Mouse (Mus musculus) lung, postnatal 0 days (tissue): ENCODE measurements around the gene Gm28048. TPM values are rescaled to one million over a fixed set of nuclear protein-coding genes. Genes with fewer than 3 reads are reported as not detected.

Source experiments
- ATAC-seq: fragments of 200-750 bp; cut with Nextera tagmentation; 2 replicates; pipeline ENCODE4 v1.8.0; 2017; ENCODE audit warnings: moderate library complexity
- DNase-seq: peaks from one replicate; pipeline ENCODE4 v3.0.0-alpha.2; 2016; ENCODE audit warnings: low spot score
- H3K27ac ChIP-seq: fragments of 300-500 bp; sonication (generic); 2 replicates; pipeline ENCODE4 v1.5.1; 2014; ENCODE audit warnings: antibody characterized with exemption, mild to moderate bottlenecking, low read length, mixed read lengths
- H3K27me3 ChIP-seq: fragments of 300-500 bp; sonication (generic); replicated peaks from 2 replicates; pipeline ENCODE4 v1.6.1; 2014; ENCODE audit warnings: low read length, mixed read lengths; ENCODE audit not compliant: insufficient read depth
- H3K36me3 ChIP-seq: fragments of 300-500 bp; sonication (generic); 2 replicates; pipeline ENCODE4 v1.6.1; 2014; ENCODE audit warnings: low read length, mixed read lengths; ENCODE audit not compliant: insufficient read depth
- H3K4me1 ChIP-seq: fragments of 300-500 bp; sonication (generic); 2 replicates; pipeline ENCODE4 v1.6.1; 2014; ENCODE audit warnings: antibody characterized with exemption, low read depth, low read length, mixed read lengths; ENCODE audit not compliant: insufficient read depth
- H3K4me2 ChIP-seq: fragments of 300-500 bp; sonication (generic); replicated peaks from 2 replicates; pipeline ENCODE4 v1.6.1; 2014; ENCODE audit warnings: low read depth, mild to moderate bottlenecking, low read length, moderate library complexity, mixed read lengths
- H3K4me3 ChIP-seq: fragments of 300-500 bp; sonication (generic); 2 replicates; pipeline ENCODE4 v1.5.1; 2014; ENCODE audit warnings: low read depth, low read length
- H3K9ac ChIP-seq: fragments of 300-500 bp; sonication (generic); replicated peaks from 2 replicates; pipeline ENCODE4 v1.6.1; 2014; ENCODE audit warnings: low read depth, mild to moderate bottlenecking
- H3K9me3 ChIP-seq: fragments of 300-500 bp; sonication (generic); 2 replicates; pipeline ENCODE4 v1.6.1; 2016; ENCODE audit warnings: low read length, mixed read lengths
- CTCF ChIP-seq: IDR thresholded peaks from 2 replicates; pipeline ENCODE4 v1.5.1; 2016; ENCODE audit warnings: antibody characterized with exemption, mild to moderate bottlenecking
- EP300 ChIP-seq: IDR thresholded peaks from 2 replicates; pipeline ENCODE4 v1.6.1; 2016; ENCODE audit warnings: antibody characterized with exemption, mild to moderate bottlenecking, control low read depth
- WGBS: fragments of 180-500 bp; shearing (Covaris S2); extraction: QIAGEN DNeasy Blood & Tissue Kit; methylation state at CpG from one replicate; pipeline ENCODE4 v1.1.7; 2014; 5-methylcytosine and 5-hydroxymethylcytosine counted together
- polyA plus RNA-seq: library from polyadenylated mRNA; unstranded; fragments of >200 nt; fragmentation: Nextera tagmentation; extraction: Ambion mirVana; gene quantifications from 2 replicates; pipeline ENCODE4 v1.2.1, GENCODE M21; 2015

The Gm28048 gene
- polyA plus RNA-seq, 1 experiment from 2014 or later, result 26.1 TPM

DNA sequence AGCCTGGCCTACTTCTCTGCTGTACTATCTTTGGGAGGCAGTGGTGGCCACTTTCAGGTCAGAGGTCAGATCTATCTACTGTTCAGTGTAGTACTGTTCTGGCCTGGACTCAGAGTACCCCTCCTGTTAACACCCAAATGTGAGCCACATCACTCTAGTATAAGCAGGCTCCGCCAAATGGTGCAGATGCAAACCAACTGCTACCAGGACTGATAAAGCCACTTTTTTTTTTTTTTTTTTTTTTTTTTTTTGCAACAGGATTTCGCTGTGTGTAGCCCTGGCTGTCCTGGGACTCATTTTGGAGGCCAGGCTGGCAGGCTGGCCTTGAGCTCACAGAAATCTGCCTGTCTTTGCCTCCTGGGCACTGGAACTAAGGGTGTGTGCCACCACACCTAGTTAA is 42.9 kb downstream of the Gm28048 start:
- no peaks in the 10 kb centered on the region for H3K36me3 ChIP-seq
- H3K9me3 ChIP-seq, result no peaks in the 10 kb centered on the region
- no peaks in the 10 kb centered on the region for H3K27me3 ChIP-seq
- DNase-seq (no peak), ATAC-seq (no peak)
- H3K4me1 ChIP-seq, result no peaks in the 10 kb centered on the region
- H3K4me3 ChIP-seq, result no peak overlapping the region
- TF ChIP-seq EP300, result no peak
- TF ChIP-seq CTCF, result no peak
- H3K27ac ChIP-seq, result no peak overlapping the region
- WGBS, result 79% methylated on average over 2 of the region's 2 CpGs
- no peak overlapping the region for H3K4me2 ChIP-seq
- no peak overlapping the region for H3K9ac ChIP-seq

DNA sequence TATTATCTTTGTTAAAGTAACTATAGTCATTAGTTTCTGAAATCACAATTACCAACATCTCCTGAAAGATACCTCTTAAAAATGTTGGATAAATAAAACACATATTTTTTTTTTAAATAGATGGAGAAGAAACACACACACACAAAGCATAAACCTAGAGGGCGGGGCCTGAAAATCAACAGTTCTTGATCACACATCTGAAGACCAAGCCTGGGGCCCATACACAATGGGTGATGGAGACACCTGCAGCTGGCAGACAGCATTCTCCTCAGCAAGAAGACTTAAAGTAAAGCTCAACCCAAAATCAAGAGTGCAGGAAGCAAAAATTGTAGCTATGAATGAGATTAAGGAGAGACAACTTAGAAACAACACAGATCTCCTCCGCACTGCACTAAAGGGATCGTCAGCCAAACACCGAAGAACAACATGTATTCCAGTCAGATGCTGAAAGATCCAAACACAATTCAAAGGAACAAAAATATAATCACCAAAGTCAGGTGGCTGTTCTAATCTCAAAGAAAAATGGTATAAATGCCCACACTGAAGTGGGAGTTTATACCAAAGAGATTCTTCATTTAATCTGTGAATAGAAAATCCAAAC is 44.1 kb downstream of the Gm28048 start:
- Histone ChIP-seq H3K9ac (no peak overlapping the region), H3K4me1 (no peaks in the 10 kb centered on the region), H3K4me3 (no peak overlapping the region), H3K27me3 (no peaks in the 10 kb centered on the region), H3K36me3 (no peaks in the 10 kb centered on the region), H3K9me3 (no peaks in the 10 kb centered on the region), H3K27ac (no peak overlapping the region), H3K4me2 (no peak overlapping the region)
- no peak for ATAC-seq
- TF ChIP-seq CTCF, result no peak
- TF ChIP-seq EP300, result no peak
- no peak for DNase-seq
- 95% methylated on average over 4 of the region's 4 CpGs for WGBS

DNA sequence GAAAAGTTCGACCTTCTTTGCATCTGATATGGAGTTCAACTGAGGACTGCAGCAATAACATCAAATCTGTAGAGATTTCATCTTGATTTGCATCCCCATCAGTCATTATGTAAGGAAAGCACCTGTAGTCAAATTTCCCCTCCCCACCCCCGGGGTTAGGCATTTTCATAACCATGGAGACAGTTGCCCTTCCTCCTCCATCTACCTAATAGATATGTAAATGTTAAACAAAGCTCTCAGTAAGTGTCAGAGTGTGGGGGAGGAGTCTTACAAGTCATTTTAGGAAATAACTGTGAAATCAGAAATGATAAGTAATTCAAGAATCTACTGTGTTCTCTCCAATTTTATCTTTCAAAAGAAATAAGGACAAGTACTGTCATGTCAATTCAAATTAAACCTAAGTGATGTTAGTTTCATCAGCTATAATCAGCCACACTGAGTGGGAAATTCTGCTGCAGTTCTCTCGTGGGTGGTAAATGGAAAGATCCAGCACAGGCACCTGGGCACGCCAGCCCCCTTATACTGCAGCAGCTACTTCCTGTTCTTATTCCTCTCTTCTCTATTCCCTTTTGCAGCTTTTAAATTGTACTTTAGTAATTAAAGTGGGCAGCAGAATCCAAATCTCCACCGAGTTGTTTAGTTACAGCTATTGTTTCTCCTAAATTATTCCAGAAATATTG is 45.3 kb downstream of the Gm28048 start:
- Histone ChIP-seq H3K9ac (no peak overlapping the region), H3K4me2 (no peak overlapping the region), H3K4me1 (no peaks in the 10 kb centered on the region), H3K36me3 (no peaks in the 10 kb centered on the region), H3K27me3 (no peaks in the 10 kb centered on the region), H3K27ac (no peak overlapping the region), H3K4me3 (no peak overlapping the region), H3K9me3 (no peaks in the 10 kb centered on the region)
- 62% methylated on average over 5 of the region's 5 CpGs for WGBS
- ATAC-seq, result no peak
- DNase-seq, result no peak
- TF ChIP-seq EP300 (no peak), CTCF (no peak)

DNA sequence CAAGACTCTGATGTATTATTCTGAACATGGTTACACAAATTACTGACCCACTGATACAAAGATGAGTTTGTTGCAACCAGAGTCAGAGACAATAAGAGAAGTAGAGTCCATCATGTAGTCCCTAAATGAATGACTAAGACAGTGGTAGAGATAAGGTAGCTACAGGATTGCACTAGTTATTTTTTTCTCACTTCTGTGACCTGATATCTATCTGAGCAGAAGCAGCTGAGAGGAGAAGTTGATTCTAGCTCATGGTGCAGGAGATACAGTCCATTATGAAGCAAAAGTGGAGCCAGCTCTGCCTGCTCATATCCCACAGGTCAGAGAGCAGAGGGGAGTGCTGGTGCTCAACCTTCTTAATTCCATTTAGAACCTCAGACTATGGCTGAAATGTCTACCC is 49.7 kb downstream of the Gm28048 start:
- TF ChIP-seq EP300, result no peak
- no peak for TF ChIP-seq CTCF
- Histone ChIP-seq H3K4me1 (peaks cover 6% of the 10 kb centered on the region; the same call in 1 of the 2 replicates), H3K27me3 (no peaks in the 10 kb centered on the region), H3K36me3 (no peaks in the 10 kb centered on the region), H3K4me3 (no peak overlapping the region), H3K27ac (no peak overlapping the region), H3K9ac (no peak overlapping the region), H3K9me3 (no peaks in the 10 kb centered on the region), H3K4me2 (no peak overlapping the region)
- ATAC-seq, result no peak
- no peak for DNase-seq

DNA sequence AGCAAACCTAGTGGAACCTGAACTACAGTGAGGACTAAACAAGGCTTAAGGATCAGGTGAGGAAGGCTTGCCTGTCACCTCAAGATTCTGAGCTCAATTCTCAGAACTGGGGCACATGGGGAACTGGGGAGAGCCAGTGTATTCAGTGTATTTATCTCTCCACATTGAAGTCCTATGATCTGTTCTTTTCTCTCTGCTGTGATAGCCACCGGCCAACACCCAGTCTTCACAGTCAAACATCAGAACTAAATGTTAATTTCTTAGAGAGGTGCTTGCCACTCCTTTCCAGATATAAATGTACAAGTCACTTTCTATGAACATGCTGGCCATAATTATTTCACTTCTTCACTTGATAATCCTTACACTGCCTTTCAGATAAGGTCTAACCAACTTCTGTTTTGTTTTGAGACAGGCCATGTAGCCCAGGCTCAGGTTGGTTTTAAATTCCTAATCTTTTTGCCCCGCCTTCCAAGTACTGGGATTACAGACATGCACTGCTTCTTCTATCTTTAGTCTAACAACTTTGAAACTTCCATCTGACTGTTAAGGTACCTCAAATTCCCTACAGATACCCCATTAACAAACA is 50.5 kb downstream of the Gm28048 start:
- WGBS, result 84% methylated on average over 2 of the region's 2 CpGs
- Histone ChIP-seq H3K9me3 (no peaks in the 10 kb centered on the region), H3K4me2 (no peak overlapping the region), H3K36me3 (no peaks in the 10 kb centered on the region), H3K27ac (no peak overlapping the region), H3K27me3 (no peaks in the 10 kb centered on the region), H3K4me1 (peaks cover 6% of the 10 kb centered on the region; the same call in 1 of the 2 replicates), H3K4me3 (no peak overlapping the region), H3K9ac (no peak overlapping the region)
- ATAC-seq (no peak), DNase-seq (no peak)
- TF ChIP-seq CTCF (no peak), EP300 (no peak)

DNA sequence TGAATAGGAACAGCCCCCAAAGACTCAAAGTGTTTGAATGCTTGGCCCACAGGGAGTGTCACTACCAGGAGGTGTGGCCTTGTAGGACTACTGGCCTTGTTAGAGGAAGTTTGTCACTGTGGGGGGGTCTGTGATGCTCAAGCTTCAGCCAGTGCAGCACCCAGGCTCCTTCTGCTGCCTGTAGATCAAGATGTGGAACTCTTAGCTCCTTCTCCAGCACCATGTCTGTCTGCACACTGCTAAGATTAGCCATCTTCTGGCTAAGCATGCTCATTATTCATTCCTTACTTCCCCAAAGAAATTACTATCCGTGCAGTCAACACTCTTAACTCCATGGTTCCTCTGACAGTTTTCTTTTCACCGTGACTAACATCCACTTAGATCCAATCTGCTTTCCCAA is 51.8 kb downstream of the Gm28048 start:
- H3K27ac ChIP-seq, result no peak overlapping the region
- no peak for ATAC-seq
- H3K4me2 ChIP-seq, result no peak overlapping the region
- peaks cover 6% of the 10 kb centered on the region; the same call in 1 of the 2 replicates for H3K4me1 ChIP-seq
- 54% methylated on average over 2 of the region's 2 CpGs for WGBS
- no peaks in the 10 kb centered on the region for H3K36me3 ChIP-seq
- no peaks in the 10 kb centered on the region for H3K9me3 ChIP-seq
- no peak overlapping the region for H3K9ac ChIP-seq
- TF ChIP-seq EP300 (no peak), CTCF (no peak)
- H3K4me3 ChIP-seq, result no peak overlapping the region
- H3K27me3 ChIP-seq, result no peaks in the 10 kb centered on the region
- DNase-seq, result no peak
